Mouse (Mus musculus): Measurements from ENCODE around the gene Cmip.

Gene Cmip

DNA sequence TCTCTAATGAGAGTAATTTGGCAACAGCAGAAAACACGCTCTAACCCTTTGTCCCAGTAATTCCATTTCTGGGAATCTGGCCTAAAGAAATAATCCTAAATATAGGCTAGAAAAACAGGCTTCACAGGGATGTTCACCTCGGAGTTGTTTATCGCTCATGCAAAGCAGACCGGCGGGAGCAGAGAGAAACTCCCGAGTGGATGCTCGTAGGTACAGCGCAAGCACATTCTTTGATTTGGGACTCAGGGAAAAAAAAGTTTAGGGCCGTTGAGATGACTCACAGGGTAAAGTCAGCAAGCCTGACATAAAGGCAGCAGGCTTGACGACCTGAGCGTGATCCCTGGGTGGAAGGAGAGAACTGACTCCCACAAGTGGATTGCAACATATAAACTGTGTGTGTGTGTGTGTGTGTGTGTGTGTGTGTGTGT, 116.2 kb downstream of the Cmip start:
- DNase-seq (ENCODE audit: extremely low read depth, low read depth): no peak

DNA sequence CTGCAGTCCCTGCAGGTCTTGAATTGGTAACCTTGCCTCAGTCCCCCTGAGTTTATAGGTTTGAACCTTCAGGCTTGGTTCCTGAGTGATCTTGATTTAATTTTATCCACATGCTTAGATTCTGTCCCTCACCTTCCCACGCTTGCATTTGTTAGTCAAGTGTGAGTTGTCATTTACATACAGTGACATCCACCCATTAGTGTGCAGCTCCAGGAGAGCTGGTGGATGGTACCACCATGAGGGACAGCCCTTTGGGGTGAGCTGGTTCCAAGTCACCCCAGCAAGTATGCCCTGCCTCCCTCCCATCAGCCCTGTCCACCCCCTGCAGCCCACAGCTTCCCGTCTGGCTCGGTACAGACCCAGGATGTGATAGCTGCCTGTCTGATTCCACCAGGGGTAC, 117.2 kb downstream of the Cmip start:
- DNase-seq (ENCODE audit: extremely low read depth, low read depth): no peak

GRCm38 (mm10) chr8:117376997-117377396, 120.1 kb downstream of the Cmip start:
- DNase-seq (ENCODE audit: extremely low read depth, low read depth): no peak

DNA sequence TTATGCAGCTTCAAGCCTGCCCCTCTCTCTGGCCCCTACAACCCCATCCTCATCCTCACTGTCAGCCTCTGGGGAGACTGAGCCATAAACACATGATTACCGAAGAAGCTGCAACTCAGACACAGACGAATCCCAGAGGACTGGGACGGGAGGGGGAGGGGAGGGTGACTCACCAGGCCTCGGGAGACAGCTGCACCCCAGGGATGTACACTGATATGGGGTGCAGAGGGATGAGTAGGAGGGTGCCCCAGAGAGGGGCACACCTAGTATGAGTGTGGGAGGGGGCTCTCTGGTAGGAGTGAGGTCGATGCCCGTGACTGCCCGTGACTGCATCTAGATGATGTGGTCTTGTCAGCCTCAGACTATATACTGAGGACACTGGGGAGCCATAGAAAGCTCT, 121.8 kb downstream of the Cmip start:
- DNase-seq (ENCODE audit: extremely low read depth, low read depth): no peak

DNA sequence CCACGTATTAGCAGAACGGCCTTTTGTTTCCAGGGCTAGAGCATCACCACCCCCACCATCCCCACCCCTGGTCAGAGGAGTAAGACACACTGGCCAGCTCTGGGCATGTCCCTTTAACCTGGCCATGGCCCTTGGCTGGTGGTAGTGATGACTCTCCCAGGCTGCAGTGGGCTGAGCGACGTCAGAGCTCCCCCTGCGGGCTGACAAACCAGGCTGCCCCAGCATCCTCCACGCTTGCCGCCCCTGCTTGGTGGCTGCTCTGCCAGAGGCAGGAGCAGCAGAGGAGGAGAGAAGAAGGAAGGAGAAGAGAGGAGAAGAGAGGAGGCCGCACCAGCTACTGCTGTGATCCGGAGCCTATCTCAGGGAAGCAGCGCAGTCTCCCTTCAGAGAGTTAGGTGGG, 122.3 kb downstream of the Cmip start:
- DNase-seq (ENCODE audit: extremely low read depth, low read depth): no peak

GRCm38 (mm10) chr8:117380796-117381195, 123.9 kb downstream of the Cmip start:
- DNase-seq (ENCODE audit: extremely low read depth, low read depth): no peak

DNA sequence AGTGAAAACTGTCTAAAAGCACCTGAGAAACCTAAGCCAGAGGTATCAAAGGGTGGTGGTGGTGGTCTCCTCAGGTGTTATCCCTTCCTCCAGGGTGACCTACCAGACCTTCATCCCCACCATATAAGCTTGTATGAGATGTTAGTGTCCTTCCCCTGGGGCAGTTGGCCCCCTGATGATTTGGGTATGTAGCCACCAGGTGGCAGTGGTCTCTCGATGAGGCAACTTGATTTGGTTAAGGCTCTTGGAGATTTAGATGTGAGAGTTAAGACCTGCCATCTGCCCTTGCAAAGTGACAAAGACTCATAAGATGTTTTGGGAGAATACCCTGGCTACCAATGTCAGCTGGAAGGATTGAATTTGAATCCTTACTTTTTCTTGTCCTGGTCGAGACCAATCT, 129.3 kb downstream of the Cmip start:
- peak; percentile 9 for DNase-seq (ENCODE audit: extremely low read depth, low read depth)

- no peak for DNase-seq (ENCODE audit: extremely low read depth, low read depth)
Observed at GRCm38 (mm10) chr8:117387642-117388041, 130.8 kb downstream of the Cmip start.

DNA sequence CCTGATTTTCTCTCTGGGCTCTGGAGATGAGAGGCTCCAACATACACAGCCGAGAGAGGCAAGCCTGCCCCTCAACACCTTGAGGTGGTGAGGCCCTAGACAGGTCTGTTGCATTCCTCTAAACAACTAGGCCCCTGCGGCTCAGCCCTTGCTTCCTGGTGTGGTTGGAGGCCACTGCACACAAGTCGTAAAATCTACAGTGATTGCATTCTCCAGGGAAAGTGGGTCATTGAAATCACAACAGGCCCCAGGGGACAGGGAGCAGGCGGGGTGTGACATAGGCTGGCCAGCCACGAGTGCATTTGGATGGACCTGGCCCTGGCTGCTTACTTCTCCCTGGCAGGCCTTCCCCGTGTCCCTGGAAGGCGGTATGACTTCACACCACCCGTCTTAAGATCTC, 131.5 kb downstream of the Cmip start:
- no peak for DNase-seq (ENCODE audit: extremely low read depth, low read depth)

GRCm38 (mm10) chr8:117393853-117394252, 137.0 kb downstream of the Cmip start:
- no peak for DNase-seq (ENCODE audit: extremely low read depth, low read depth)

- no peak for DNase-seq (ENCODE audit: extremely low read depth, low read depth)
Observed at GRCm38 (mm10) chr8:117395055-117395454, 138.2 kb downstream of the Cmip start.

DNA sequence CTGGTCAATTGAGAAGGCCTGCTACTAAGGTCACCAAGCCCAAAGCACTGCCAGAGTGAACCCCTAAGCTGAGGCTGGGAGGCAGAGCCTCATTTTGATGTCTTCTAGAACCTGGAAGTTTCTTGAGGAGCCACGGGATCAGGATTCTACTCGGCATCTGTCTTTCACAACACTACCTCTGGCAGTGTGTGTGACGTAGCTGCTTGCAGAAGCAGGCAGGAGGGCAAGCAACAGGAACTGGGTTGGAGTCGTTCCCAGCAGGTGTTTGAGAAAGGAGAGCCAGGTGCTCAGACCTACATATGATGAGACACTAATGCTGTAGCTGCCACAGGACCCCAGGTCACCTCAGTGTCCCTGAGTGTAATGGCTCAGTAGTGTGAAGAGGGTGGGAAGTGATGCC, 140.0 kb downstream of the Cmip start:
- DNase-seq (ENCODE audit: extremely low read depth, low read depth): no peak

GRCm38 (mm10) chr8:117397751-117398150, 140.9 kb downstream of the Cmip start:
- DNase-seq (ENCODE audit: extremely low read depth, low read depth): no peak

- DNase-seq (ENCODE audit: extremely low read depth, low read depth): no peak
Observed at GRCm38 (mm10) chr8:117399229-117399628, 142.4 kb downstream of the Cmip start.

DNA sequence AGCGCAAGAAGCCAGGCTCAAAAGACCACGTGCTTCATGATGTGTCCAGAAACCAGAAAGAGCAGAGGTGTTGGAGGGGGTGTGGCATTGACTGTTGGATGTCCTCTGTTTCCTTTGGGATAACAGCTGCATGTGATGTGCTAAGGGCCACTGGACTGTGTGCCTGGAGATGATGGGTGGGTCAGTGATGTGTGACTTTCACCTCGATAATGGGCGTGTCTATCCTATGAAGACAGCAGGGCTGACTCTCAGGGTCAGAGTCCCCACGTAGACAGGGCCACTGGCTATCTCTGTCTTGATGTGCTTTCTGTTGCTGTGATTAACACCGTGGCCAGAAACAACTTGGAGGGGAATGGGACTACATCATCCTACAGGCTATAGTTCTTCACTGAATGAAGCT, 144.0 kb downstream of the Cmip start:
- no peak for DNase-seq (ENCODE audit: extremely low read depth, low read depth)

DNA sequence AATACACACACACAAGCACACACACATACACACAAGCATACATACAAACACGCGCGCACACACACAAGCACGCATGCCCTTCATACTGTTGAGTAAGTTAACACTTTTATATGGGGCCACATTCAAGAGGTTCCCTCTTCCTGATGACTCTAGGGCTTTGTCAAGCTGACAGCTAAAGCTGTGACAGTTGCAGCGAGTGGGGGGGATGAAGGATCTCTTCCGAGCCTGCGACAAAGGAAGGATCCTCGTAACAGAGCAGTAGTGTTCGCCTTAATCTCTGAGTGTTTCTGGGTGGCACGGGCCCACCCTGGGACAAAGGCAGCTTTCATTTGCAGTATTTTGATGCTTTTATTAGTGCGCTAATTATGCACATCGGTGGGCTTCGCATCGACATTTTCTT, 145.0 kb downstream of the Cmip start:
- DNase-seq (ENCODE audit: extremely low read depth, low read depth): no peak

DNA sequence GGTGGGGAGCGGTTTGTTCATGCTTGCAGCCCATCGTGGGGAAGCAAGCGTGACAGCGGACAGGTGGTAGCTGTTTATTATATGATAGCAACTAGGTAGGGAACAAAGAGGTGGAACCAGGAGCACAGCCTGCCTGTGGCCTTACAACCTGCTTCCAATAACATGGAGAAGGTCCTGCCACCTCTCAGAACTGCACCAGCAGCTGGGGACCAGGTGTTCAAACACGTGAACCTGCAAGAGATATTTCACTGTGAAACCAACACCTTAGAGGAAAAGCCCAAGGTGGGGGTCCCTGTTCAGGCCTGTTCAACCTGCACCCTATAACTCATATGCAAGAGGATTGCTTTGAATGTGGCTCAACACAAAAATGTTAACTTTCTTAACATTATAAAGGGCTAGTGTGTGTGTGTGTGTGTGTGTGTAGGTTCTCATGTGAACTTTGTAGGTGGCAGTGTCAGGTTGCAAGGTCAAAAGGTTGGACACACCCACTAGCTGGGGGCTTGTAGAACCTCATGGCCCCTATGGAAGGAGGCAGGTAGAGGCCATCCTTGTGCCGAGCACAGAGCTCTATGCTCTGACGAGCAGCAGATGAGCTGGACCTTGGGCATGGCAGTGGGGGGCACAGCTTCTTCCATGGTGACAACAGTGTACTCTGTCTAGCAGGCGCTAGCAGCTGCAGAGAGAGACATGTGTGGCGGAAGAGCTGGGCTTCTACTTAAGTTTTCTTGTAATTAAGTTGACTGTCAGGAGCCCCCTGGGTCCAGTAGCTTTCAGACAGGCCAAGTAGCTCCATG, 146.2 kb downstream of the Cmip start:
- no peak for DNase-seq (ENCODE audit: extremely low read depth, low read depth)

DNA sequence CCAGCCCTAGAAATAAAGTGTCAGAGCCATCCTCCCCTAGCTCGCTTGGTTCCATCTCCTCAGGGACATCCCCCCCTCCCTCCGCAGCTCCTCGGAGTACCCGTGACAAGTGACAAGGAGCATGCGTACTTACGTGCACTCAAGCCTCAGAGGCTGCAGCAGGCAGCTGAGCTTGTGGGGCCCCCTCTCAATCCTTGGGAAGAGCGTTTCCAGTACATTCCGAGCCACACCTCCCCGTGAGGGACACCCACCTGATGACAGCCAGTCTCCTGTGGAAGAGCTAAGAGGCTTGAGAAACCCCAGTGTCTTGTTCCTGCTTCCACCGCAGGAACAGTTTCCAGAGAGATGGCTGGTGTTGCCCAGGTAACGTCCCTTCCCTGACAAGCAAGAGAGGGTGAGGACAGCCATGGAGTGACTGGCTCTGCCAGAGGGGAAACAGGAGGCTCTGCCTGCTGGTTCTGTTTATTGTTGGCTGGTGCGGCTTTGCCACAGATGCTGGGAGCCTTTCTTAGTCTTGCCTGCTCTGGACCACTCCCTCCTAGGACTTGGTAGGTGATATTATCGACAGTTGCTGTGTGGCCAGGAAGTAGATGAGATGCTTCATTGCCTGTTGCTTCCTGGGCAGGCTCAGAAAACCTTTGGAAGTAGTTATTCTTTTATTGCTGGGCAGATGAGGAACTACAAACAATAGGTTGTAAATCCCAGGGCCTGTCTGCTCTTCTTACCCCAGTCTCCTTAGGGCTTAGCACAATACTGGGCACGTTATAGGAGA, 147.0 kb downstream of the Cmip start:
- no peak for DNase-seq (ENCODE audit: extremely low read depth, low read depth)

DNA sequence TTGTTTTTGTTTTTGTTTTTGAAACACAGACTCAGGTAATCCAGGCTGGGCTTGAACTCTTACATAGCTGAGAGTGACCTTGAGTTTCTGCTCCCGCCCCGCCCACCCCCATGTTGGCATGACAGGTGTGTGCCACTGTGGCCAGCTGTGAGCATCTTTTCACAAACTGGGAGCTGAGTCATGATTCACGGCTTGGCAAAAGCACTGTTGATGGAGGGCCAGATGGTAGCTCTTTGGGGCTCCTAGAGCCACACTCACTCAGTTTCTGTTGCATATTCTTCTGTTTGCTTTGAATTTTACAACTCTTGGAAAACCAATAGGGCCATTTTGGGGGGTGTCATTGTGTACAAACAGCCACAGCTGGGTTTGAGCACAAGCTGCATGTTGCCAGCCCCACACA, 149.2 kb downstream of the Cmip start:
- no peak for DNase-seq (ENCODE audit: extremely low read depth, low read depth)

GRCm38 (mm10) chr8:117408634-117409033, 151.8 kb downstream of the Cmip start:
- no peak for DNase-seq (ENCODE audit: extremely low read depth, low read depth)

GRCm38 (mm10) chr8:117409056-117409455, 152.2 kb downstream of the Cmip start:
- DNase-seq (ENCODE audit: extremely low read depth, low read depth): no peak

- DNase-seq (ENCODE audit: extremely low read depth, low read depth): no peak
Observed at GRCm38 (mm10) chr8:117410391-117410790, 153.5 kb downstream of the Cmip start.

GRCm38 (mm10) chr8:117410901-117411300, 154.0 kb downstream of the Cmip start:
- no peak for DNase-seq (ENCODE audit: extremely low read depth, low read depth)

All from MEL-GATA-1-ER (cell line).